Mouse (Mus musculus): Measurements from ENCODE around the gene Agap2.

The Agap2 gene

DNA sequence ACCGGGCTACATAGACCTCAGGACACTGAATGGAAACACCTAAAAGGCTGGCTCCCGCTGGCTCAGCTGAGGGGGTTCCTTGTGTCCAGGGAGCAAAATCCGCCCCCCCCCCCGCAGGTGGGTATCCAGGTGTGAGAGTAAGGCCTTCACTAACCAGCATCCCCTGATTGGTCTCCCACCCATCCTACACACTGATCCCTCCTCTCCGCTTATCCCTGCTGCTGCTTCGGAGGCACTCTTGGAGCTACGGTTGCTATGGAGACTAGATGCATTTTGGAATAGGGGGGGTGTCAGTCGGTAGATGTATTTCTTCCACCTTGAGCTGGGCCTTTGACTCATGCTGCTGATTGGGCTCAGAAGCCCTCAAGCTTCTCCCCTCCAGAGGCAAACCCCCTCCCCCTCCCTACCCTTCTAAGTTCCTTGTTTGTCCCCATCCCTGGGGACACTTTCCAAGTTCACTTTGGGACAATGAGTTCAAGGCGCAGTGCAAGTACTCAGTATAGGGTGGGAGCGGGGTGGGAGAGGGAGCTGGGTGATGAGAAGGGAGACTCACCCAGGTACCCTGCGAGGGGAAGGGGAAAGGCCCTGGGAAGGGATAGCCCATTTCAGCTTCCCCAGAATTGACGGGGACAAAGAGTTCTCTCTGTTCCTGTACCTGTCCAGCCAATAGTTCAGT is 3.1 kb downstream of the Agap2 start:
- no peak for DNase-seq

DNA sequence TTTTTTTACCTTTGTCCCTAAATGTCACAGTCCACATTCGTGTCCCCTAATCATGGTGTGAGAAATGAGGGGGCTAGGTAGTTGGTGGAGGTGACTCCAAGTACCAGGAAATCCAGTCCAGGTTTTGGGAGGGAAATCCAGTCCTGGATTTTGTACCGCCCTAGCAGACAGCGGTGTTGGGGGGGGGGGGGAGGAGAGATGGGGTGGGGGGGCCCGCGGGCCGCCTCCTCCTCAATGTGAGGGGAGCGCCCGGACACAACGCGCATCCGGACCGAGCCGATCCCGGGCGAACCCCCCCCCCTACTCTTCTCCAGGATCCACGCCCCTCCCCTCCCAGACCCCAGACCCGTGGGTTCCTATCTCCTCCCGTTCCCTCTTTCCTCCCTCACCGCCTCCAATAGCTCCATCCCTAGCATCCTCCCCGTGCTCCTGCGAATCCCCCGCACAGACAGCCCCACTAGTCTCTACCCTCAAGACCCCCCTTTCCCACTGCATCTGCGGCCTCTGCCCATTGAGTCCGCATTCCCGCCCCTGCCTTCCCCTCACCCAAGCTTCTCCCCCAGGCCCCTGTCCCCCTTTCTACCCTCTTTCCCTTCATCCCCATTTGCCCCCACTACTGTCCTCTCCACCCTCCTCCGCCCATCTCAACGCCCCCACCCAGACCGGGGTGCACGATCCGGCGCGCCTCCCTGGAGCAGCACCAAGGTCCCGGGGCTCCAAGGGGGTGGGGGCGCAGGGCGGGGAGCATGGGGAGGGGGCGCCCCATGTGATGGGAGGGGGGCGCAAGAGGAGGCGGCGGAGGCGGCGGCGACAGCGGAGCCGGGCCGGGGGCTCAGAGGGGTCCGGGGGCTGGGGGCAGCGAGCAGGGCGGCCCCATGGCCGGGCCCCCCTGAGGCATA is 3.8 kb downstream of the Agap2 start:
- DNase-seq: no peak

DNA sequence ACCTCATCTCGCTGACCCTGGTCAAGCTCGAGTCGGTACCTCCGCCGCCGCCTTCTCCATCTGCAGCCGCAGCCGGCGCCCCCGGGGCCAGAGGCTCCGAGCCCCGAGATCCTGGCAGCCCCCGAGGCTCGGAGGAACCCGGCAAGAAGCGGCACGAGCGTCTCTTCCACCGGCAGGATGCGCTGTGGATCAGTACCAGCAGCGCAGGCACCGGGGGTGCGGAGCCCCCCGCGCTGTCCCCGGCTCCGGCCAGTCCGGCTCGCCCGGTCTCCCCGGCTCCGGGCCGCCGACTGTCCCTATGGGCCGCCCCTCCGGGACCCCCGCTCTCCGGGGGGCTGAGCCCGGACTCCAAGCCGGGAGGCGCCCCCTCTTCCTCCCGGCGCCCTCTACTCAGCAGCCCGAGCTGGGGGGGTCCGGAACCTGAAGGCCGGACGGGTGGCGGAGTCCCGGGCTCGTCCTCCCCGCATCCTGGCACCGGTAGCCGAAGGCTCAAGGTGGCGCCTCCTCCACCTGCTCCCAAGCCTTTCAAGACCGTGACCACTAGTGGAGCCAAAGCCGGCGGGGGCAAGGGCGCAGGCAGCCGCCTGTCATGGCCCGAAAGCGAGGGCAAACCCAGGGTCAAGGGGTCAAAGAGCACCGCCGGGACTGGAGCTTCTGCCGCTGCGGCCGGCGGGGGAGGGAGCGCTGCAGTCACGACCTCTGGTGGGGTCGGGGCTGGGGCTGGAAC is 4.7 kb downstream of the Agap2 start:
- no peak for DNase-seq

DNA sequence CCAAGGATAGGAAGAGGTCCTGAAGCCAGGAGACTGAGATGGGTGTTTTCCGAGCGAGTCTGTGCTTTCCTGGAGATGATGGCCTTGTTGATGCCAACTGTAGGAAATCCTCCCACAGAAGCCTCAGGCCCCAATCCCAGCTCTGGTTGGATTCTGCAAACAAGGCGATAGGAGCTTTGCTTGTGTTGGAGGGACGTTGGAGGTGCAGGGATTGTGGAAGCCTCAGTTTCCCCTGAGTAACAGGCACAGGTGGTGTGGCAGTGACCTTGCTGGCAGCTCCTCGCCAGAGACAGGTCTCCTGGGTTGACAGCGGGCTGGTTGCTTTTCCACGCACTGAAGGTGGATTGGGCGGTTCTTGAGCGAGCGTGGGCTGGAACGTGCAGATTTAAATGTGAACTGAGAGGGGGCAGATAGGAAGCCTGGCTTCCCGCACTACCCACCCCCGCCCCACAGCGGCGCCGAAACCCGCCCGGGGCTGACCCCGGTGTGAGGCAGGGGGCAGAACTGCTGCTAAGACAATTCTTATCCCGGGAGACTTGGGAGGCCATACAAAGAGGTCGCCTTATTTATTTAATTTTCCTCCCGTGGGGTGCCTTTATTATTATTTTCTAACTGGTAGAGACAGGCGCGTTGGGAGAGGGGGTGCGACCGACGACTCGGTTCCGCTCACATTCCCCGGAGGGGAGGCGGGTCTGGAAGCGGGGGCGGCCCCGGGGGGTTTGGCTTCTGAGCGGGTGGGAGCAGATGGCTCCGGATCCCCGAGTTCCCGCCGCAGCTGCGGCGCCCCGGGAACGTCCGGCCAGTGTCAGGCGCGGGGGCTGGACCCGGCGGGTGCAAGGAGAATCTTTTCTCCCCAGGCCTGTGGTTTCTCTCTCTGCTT is 6.1 kb downstream of the Agap2 start:
- DNase-seq: no peak

DNA sequence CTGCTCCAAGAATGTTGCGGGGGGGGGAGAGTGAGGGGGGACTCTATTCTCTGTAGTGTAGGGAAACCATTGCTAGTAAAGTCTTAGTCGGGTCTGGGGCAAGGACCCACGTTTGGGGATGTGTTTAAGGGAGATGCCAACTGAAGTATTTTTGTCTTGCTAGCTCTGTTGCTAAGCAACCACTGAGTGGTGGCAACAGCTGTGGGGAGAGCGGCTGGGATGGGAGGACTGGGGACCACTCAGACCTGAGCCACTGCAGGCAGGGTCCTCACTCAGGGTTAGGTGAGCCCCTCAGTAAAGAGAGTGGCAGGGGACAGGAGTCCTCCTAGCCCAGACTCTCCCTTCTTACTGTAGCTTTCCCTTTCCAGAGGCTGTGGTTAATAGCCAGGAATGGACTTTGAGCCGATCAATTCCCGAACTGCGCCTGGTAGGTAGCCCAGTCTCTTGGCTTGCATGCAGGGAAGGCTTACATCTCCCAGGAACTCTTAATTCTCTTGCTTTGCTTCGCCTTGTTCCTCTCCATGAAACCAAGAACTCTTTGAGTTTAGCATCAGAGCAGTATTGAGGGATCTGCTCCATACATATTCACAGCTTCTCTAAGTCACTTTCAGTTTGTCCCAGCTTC is 7.0 kb downstream of the Agap2 start:
- DNase-seq: no peak

DNA sequence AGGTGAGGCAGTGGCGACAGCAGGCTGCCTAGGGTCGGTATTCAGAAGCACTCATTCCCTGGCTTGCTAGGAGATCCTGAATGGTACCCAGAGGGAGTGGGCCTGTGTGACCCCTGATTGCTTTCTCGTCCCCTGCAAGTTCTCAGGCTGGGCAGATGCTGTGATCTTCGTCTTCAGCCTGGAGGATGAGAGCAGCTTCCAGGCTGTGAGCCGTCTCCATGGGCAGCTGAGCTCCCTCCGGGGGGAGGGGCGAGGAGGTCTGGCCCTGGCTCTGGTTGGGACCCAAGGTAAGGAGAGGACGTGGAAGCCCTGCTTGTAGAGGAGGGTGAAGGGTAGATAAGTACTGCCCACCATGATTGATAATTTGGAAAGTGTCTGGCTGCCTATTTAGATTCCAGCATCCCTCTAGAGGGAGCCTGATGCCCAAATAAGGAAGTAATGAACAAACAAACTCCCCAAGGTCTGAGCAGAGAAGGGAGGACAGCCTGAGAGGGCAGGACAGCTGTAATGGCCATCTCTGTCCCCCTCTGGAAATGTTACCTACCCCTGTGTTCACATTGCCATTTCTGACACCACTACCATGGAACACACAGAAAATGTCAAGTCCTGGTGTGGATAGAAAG is 8.3 kb downstream of the Agap2 start:
- DNase-seq: no peak

DNA sequence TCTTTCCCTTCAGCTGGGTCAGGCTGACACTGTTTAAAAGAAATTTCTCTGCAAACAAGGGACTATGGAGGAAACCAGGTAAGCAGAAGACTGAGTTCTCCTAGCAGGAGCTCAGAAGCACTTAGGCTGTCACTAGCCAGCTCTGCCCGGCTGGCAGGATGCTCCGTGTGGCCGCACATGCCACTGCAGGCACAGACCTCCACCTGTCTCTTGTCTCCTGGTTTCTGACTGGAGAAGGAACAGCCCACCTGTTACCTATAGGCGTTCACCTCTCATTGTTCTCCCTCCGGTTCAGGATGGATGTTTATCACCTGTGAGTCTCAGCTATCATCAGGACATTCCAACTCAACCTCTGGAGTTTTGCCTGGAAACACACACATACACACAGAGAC is 8.8 kb downstream of the Agap2 start:
- no peak for DNase-seq

DNA sequence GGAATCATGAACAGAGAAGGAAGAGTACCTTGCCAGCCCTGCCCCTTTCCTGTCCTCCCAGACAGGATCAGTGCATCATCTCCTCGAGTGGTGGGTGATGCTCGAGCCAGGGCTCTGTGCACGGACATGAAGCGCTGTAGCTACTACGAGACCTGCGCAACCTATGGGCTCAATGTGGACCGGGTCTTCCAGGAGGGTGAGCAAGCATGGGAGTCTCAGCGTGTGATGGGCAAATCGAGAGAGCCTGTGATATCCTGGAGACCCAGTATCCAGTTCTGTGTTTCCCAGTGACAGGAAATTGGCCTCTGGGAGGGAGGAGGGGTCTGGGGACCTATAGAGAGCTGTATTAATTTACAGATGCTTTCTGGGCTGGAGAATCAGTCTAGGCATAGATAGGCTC is 10.0 kb downstream of the Agap2 start:
- DNase-seq: no peak

DNA sequence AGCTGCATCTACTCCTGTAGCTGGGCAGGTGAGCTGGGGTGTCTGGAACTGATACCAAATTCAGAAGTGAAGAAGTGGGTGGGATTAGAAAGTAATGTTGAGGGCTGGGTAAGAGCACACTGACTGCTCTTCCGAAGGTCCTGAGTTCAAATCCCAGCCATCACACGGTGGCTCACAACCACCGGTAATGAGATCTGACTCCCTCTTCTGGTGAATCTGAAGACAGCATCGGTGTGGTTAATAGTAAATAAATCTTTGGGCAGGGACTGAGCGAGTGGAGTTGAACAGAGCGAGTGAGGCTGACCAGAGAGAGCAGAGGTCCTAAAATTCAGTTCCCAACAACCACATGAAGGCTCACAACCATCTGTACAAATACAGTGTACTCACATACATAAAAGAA is 10.5 kb downstream of the Agap2 start:
- DNase-seq: no peak

DNA sequence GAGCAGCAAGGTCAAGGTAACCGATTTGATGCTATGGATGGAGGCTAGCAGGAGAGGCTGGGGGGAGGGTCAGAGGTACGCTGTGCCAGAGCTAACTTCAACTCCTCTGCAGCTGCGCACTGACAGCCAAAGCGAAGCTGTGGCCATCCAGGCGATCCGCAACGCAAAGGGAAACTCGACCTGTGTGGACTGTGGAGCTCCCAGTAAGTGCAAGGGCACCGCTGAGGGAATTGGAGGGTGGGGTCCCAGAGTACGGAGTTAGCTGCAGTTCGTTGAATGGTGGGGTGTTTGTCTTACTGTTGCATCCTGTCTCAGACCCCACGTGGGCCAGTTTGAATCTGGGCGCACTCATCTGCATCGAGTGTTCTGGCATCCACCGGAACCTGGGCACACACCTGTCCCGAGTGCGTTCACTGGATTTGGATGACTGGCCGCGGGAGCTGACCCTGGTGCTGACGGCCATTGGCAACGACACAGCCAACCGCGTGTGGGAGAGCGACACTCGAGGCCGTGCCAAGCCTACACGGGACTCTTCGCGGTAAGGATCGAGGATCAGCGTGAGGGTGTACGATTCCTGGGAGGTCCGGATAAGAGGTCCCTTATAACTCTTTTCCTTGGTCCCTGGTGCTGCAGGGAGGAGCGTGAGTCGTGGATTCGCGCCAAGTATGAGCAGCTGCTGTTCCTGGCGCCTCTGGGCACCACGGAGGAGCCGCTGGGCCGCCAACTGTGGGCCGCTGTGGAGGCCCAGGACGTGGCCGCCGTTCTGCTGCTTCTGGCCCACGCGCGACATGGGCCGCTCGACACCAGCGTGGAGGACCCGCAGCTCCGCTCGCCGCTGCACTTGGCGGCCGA is 15.7 kb downstream of the Agap2 start:
- DNase-seq: peak; percentile 58 to 80

DNA sequence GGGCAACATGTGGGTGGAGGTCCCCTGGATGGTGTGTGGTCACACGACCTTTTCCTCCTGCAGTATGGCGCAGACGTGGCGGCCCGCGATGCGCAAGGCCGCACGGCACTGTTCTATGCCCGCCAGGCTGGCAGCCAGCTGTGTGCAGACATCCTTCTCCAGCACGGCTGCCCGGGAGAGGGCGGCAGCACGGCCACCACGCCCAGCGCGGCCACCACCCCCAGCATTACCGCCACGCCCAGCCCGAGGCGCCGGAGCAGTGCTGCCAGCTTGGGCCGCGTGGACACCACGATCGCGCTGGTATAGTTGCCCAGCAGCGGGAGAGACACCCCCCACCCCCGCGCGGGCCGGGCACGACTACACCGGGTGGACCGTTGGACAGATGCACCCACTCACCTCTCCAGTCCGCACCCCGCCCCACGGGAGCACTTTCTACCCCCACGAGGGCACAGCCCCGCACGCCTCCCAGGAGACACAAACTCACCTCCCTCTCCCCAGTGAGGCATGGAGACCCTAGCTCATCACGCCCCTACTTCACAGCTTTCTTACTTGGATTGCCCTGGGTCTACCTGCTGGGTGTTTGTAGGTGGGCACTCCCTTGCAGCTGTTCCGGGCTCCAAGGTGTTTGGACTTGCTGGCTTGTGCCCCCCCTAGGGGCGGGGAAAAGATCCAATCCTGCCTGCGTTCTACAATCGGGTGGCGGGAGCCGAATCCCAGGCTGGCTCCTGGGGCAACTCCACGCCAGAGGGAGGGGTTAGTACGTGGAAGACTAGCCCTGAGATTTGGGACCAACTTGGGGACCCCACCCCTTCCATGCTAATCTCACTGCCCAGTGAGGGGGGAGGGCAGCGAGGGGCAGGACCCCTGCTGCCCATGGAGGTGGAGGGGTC is 16.7 kb downstream of the Agap2 start:
- peak in 1 of 2 experiments; percentile 33 for DNase-seq

DNA sequence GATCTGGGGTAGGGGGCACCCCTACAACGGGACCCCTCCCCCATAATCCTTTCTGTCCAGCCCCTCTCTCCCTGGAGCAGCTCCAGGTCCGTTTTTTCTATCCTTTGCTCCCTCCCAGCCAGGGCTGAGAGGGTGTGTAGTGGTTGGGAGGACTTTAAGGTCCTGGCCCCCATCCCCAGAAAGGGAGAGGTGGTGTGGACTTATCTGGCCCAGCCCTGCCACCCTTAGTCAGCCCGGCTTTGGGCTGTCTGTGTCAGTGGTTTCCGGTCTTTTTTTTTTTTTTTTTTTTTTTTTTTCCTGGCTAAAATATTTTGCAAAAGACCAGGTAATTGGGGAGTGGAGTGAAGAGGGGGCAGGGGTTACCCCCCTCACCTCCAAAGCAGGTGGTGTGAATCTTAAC is 17.7 kb downstream of the Agap2 start:
- no peak for DNase-seq

DNA sequence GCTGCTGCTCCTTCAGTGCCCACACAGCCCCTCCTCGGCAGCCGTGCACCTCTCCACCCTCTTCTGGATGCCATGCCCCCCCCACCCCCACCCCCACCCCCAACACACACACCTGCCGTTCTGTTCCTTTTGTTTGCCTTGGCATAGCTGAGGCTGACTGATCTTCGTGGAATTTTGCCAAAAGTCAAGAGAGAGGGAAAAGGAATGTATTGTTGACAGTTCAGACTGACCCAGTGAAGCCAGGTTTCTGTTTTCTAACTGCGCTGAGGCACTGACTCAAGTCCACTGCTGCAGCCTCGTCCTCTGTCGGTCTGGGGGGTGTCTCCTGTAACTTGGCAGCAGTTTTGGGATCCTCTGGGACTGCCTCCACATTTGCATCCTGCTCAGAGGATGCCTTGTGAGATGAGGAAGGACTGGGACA is 19.3 kb downstream of the Agap2 start:
- peak in 1 of 2 experiments; percentile 55 for DNase-seq

DNA sequence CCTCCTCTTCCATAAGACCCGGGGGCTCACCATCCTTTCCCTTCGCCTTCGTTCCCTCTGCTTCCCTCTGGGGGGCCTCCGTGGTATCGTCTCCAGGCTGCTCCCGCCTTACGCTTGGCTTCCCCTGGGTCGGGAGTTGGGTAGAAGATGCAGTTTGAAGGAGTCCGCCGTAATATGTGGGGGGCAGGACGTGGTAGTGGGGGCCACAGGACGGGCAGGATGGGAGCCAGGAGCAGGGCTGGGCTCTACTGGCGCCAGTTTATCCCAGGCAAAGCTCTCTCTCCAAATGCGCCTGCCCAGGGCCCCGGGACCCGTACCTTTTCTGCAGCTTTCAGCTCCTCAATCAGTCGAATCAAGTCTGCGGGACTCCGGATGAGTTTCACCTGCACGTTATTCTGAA is 23.4 kb downstream of the Agap2 start:
- no peak for DNase-seq

DNA sequence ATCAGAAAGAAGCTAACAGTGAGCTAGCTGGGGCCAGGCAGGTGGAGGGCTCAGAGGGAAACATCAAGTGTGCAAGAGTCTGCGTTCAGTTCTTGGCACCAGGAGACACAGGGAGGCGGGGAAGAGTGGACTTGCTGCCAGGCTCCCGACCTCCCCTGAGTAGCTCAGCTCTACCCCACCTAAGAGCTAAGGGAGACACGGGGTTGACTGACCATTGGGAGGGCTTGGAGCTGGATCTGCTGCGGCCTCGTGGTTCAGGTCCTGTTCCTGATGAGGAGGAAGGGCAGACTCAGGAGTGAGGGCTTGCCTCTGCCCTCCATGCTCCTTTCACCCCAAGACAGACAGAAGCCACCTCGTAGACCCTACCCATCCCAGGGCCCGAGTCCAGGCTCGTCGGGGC is 24.1 kb downstream of the Agap2 start:
- no peak for DNase-seq

DNA sequence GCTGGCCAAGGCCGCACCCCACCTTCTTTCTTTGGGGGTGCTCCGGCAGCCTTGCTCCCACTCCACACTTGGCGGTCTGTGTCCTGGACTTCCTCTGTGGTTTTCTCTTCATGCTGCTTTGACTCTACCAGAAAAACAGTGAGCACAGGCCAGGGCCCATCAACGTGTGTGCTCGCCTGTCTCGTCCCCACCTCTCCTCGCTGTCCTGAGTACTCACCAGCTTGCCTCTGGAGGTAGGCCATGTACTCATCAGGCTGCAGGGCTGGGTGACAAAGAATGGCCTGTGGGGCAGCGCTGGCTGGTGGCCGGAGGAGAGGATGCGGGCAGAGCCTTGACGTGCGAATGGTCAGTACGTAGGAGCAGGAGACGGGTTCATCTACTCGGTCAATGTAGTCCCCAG is 24.8 kb downstream of the Agap2 start:
- no peak for DNase-seq

DNA sequence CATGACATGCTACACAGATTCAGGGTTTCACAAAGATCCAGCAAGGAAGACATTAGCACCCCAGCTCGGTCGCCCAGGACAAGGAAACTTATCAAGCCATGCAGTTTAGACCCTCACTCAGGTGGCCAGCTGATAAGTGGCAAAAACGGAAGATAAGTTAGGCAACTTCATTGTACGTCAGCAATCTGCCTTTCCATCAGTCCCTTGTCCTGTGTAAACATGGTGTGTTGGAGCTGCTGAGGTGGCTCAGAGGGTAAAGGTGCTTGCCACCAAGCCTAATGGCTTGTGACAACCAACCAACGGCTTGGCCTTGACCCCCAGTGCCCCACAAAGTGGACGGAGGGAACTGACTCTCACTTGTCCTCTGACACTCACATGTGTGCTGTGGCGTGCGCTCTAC is 25.3 kb downstream of the Agap2 start:
- DNase-seq: no peak

DNA sequence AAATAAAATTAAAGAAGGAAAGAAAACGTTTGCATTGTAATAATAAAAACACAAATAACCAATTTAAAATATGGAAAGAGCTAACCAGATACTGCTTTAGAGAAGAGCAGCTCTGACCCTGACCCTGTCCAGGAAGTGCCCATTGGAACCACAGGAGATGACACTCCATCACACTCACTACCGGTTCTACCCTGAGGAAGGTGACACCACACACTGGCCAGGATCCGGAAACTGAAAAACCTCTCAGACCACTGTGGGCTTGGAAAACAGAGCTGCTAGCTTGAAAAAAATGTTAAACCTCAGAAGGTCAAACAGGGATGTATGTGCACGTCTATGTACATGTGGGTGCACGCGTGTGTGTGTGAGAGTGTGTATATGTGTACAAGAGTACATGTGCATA is 26.1 kb downstream of the Agap2 start:
- no peak for DNase-seq

DNA sequence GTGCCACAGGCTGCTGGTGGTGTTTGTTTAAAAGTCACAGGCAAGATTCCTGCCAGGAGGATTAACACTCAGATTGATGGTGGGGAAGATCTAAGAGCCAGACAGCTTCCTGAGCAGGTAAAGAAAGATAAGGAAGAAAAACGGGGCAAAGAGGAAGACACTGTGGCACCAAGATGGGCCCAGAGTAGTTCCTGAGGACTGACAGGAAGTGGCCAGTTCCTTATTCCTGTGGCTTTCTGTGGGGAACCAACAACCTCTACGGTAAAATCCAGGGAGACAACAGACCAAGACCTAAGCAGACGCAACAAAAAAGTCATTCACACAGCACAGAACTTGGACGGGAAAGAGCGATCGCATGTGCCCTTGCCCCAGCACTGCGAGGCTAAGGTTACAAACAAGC is 28.5 kb downstream of the Agap2 start:
- no peak for DNase-seq
